Mouse (Mus musculus) urinary bladder, adult 18-20 months (tissue): Measurements from ENCODE around the gene Mier1.
A peak's percentile ranks its signal among the peaks of the same experiment; 100 is the strongest.

Source experiments
- DNase-seq, 2 experiments: peaks; one replicate each; pipeline ENCODE4 v3.0.0; 2022; ENCODE audit warnings: low spot score in 2 of 2, mixed read lengths in 2 of 2

Mier1 gene

DNA sequence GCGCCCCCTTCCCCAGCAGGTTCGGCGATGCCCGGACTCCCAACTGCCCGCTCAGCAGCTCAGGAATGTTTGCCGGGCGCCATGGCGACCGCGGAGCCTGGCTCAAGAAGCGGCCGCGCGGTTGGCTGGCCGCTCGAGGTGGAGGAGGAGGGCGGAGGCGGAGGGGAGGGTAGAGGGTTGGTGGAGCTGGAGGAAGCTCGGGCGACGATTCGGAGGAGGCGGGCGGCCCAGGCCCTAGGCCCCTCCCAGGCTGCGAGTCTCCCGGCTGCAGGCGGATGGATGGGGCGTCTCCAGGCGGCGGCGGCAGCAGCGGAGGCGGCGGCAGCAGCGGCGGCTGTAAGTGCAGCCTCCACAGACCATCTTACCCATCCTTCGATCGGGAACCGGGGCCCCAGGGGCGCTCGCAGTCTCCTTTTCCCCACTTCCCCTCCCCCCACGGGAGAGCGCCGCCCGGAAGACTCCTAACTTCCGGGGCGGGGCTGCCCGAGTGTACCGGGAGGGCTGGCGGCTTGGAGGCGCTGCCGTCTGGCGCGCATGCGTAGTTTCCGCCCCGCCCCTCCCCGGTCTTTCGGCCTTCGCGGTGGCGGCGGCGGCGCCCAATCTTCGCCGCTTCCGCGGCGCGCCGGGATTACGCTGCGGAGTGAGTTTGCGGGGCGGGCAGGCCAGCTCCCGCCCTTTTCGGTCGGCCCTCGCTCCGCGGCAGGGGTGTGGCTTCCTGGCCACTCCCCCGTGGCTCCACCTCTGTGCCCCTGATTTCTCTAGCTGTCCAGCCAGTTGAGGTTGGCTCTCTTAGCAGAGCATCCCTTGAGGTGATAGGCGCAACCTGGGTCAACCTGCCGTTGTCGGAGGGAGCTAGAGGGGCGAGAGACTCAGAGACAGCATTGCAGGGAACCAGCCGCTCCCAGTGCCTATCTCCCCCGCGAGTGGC, at the start of gene Mier1, which contains the start of gene Wdr78:
TSS of gene Mier1 (plus strand) at position 207 of the 928 bp plus-strand sequence.
TSS of gene Wdr78 (minus strand) at position 372 of the 928 bp plus-strand sequence.
- DNase-seq: peak; percentile 93 to 94

DNA sequence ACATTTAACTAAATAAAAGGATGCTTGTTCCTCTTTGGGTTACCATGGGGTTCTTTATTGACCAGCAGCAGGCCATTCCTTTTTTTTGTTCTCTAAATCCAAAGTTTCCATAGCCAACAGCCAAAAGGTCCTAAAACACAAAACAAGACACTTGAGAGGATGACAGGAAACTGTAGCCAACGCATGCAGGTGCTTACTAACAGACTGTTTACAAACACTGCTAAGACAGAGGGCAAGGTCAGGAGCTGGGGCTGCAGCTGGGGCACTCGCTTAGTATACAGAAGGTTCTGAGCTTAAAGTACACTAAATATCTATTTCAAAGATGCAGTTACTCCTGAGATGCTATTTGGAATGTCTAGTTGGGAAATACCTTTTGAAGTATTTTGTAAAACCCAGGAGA, 49.8 kb upstream of the Mier1 start:
- DNase-seq: no peak

DNA sequence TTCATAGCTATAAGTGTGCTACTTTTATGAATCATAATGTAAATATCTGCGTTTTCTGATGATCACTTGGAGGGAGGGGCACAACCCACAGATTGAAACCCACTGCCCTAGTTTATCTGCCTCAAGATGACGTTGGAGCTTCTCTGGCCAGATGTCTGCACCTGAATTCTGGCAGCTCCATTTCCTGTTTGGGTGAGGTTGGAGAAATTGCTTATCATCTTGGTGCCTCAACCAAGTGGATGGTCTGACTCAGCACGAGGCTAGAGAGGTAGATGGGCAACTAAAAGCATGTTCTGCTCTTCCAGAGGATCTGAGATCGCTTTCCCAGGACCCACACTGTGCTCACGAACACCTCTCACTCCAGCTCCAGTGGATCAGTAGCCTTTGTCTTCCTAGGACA, 49.2 kb upstream of the Mier1 start:
- no peak for DNase-seq

DNA sequence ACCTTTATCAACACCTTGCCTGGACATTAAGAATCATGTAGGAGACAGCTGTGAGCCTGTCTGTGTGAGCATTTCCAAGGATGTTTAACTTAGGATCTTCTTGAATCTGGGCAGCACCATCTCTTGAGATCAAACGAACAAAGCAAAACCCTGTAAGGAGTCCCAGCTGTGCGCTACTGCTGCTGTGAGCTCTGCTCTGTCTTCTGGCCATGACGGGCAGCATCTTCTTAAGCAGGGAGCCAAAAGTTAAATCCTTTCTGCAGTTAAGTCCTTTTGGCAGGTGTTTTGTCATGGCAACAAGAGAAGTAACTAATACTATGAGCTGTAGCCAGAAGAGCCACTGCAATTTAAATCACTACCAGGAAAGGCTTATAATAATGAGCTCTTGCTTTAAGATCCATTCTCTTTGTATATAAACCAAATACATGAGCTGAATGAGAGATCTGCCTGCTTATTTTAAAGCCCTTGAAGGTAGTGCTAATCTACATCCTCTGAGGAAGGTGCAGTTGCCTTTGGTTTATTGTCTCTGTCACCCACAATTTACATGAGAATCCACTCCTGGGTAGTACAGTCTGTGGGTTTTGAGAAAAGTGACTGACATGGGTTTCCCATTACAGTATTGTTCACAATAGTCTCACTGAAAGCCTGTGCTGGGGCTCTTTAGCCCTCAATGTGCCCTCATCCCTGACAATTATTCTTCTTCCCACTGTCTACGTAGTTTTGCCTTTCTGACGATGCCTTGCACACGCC, 46.1 kb upstream of the Mier1 start:
- DNase-seq: no peak

DNA sequence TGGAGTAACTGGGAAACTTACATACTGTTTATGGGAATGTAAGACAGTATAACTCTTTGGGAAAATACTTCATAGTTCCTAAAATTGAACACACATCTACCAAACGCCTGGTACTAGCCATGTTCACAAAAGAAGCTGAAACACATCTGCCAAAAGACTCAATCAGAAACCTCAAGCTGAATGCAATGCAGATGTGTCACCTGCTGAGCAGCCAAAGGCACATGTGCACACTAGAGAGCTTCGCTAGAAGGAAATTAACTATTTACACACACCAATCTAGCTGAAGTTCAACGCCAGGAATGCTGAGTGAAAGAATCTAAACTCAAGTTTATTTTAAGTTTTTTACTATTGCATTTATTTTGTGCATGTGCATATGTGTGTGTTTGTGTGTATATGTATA, 43.6 kb upstream of the Mier1 start:
- DNase-seq: no peak

DNA sequence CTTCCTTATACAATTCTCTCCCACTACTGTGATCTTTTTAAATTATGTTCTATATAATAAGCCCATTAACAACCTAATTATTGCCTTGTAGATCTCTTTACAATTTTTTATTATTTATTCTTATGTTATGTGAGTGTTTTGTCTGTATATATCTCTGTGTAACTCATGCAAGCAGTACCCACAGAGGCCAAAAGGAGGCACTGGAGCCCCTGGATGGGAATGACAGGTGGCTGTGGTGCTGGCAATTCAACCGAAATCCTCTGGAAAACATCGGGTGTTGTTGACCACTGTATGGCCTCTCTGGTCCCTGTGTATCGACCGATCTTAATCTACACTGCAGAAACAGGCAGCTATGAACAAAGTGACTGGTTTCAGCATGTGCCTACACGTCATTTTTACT, 29.0 kb upstream of the Mier1 start:
- no peak for DNase-seq

DNA sequence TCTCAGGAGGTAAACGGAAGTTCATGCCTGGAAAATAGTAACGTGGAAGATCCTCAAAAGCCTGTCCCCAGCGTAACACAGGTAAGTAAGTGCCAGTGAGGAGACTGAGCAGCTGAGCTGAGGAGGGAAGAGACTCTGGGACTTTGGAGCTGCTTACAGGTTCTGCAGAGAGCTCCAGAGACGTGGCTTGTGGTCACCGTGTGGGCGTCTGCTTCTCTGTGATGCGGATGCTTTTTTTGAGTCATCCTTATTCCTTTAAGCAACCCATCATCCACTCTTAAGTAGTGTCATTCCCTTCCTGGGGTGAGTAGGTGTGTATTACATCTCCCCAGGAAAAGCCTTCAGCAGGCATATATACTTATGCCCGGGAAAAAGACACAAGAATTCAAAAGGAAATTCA, 18.3 kb upstream of the Mier1 start:
- no peak for DNase-seq

DNA sequence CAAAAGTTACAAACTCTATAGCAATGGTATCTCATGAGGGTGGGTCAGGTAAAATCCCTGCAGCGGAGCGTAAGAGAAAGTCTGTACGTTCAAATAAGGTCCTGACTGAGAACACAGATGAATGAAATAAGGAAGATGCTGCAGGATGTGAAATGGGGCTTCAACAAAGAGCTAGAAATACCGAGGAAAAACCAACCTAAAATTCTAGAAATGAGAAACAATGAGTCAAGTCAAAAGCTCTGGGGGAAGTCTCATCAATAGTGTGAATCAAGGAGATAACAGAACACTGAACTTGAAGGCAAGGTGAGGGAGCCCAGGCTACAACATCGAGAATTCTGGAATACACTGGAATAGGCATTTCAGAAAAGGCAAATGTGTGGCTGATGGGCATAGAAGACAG, 15.7 kb upstream of the Mier1 start:
- no peak for DNase-seq

DNA sequence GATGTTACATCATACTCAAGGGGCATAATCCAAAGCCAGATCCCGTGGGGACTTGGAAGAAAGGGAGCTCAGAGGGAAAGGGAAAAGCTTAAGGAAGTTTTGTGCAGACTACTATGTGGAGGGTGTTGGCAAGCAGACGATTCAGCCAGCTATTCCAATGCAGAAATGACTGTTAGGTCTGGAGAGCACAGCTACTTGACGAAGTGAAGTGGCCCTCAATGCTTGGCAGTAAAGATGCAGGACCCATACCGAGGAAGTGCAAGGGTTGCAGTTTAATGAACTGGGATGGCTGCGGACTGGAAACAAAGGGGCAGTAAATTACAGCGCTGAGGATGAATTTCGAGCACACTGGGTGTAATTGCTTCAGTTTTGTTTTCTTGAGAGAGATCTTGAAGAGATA, 1.5 kb upstream of the Mier1 start:
- DNase-seq: no peak

DNA sequence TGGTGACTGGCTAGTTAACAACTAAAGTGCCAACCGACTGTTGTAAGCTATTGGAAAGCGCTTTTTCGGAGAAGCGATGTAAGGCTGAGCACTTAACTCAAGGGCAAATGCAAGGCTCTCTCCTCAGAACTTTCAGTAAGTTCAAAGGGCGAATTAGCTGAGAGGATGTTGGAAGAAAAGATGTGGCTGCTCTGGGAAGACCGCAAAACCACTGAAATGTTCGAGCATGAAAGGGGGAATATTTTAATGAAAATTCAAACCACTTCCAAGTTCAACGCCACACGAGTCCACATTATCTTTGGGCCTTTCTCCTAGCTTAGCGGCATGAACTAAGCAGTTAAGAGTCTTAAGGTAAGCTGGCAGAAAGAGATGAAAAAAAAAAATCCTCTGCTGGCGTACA, 788 bp upstream of the Mier1 start:
- DNase-seq: no peak

DNA sequence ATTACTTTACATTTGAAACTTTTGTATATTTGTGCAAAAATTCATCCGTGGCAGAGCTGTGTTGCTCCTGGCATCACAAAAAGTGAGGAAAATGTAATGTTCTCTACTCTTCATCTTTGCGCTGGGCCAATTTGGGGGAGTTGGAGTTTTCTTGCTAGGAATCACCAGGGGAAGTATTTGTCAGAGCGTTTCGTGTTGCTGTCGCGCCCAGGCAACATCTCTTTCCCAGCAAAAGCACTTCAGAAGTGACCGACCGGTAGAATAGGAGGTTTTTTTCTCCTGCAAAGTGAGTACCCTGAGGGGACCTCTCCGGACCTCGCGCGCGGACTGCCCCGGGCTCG, 4.7 kb downstream of the Mier1 start:
- DNase-seq: no peak

DNA sequence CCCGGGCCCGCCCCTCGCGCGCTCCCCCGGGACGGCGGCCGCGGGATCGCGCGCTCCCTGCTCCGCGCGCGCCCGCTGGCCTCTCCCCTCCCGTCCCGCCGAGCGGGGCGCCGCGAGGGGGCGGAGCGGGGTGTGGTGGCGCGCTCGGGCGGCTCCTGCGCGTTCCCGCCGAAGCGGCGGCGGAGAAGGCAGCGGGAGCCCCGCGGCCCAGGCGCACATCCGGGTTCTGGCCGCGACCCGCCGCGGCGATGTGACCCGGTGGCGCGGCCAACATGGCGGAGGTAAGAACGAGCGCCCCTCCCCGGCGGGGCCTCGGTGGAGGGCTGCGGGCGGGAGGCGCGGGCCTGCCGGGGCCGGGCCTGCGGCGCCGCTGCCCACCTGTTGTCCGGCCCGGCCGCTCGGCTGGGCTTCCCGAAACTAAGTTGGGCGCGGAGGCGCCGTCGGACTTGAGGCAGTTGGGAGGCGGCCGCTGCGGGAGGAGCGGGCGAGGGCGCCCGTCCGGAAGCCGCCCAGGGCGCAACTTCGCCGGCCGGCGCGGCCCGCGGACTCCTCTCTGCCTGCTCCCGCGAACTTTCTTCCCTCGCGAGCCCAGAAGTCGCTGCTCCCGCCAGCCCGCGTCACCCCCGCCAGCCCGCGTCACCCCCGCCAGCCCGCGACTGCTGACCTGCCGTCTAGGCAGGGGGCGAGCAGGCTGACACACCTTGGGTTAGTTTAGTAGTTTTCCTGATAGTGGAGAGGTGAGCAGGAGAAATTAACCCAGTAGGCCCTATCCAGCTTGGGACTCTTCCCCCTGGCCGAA, 5.2 kb downstream of the Mier1 start:
- peak; percentile 65 to 77 for DNase-seq

DNA sequence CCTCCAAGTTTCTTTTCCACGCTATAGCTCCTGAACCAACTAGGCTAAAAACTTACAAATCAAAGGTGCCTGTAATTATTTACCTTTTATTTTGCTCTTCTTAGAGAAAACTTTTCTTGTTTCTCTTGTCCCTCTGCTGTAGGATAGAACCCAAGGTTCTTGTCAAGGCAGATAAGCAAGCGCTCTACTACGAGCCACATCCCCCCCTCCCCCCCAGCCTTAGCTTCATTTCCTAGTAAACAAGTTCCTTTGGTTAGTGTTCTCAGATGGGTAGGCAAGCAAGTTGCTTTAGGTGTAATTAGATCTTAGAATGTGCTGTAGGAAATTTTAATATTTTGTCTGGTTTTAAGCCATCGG, 5.8 kb downstream of the Mier1 start:
- DNase-seq: no peak

DNA sequence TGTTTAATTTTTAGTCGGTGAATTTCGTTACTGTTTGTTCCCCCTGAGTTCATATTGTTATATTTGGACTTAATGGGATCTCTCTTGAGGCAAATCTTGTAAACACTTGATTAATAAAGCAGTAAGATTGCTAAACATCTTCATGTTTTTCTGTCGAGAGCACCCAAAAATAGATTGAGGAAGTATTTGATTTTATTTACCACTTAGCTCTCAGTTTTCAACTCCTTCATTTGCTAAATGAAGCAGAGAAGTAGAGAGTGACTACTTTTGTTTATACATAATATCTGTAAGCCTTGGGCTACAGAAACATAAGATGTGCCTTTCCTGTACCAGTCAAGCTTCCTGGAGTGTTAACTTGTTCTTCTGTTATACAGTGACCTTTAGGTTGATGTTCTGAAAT, 6.2 kb downstream of the Mier1 start:
- no peak for DNase-seq

DNA sequence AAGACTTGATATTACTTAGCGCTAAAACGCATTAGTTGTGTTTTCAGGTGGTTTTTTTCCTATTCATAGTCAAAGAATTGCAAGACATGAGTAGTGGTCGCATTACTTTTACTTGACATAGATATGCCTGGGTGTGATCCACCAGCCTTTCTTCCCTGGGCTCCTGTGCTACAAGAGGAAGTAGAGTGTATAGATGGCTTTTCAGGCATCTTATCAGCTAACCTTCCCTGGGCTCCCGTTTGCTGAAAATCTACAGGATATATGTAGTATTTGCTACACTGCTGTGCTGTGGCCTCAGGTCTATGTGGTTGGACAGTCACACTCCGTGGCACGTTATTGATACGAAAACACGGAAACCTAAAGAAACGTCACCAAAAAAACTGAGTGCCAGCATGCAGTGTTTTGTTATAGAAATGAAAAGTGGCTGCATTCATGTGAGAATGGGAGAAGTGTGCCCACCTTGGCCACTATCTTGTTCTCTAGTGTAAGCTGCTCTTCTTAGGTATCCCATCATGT, 6.7 kb downstream of the Mier1 start:
- DNase-seq: no peak

DNA sequence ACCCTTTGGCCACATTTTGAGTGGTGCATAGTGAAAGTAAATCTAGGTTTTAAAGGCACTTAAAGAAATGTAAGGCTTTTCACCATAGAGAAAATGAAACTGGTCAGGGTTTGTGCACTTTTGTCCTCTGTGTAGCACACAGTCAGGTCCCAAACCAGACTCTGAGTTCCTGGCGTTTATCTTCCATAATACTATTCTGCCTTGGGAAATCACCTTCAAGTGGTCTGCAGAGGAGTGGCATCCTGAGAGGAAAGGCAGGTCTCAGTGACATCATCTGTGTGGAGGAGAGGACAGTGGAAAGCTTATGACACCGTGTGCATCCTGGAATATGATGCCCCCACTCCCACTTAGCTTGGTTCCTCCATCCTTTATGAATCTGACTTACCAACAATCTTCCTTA, 8.9 kb downstream of the Mier1 start:
- no peak for DNase-seq

DNA sequence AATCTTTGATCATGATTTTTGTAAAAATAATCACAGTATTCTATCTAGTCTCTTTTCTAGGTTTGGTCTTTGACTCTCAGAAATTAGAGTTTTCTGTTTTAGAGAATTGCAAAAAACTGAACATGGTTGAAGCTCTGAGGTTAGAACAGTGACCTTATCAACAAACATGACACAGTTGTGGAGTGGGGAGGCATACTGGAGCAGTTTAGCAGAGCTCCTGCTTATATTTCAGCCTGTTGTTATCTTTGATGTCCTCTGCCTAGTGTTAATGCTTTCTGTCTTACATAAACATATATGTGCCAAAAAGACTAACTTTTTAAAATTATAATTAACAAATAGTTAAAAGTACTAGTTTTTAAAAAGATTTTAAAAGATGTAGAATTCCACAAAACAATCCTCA, 9.4 kb downstream of the Mier1 start:
- no peak for DNase-seq

DNA sequence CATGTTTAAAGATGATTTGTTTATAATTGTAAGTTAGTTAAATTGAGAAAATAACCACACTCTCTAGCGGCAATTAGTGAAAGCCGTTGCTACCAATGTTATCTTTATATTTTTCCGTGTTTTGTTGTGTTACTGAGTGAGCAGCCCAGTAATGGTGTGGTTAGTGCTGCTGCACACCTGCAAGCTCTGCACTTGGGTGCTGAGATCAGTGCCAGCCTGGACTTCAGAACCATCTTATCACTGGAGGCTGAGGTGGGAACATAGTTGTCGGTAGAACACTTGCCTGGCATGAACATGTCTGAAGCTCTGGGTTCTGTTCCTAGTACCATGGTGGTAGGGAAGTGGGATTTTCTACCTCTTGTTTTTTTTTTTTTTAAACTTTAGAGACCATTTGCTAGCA, 12.3 kb downstream of the Mier1 start:
- no peak for DNase-seq

DNA sequence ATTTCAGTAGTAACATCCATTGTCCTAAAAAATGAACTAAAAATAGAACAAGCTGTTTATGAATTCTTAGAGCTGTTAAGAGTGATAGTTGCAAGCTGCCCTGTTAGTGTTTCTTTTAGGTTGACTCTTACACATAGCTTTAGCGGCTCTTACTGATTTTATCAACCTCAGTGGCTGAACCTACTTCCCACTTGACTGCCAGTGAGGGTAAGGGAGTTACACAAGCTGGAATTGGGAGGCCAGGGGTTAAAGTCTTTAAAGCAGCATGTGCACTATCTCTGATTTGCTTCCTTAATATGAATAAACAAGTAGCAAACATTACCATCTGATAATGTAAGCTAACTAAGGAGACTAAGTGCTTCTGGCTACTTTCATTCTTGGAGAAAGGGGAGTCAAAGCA, 22.8 kb downstream of the Mier1 start:
- no peak for DNase-seq

DNA sequence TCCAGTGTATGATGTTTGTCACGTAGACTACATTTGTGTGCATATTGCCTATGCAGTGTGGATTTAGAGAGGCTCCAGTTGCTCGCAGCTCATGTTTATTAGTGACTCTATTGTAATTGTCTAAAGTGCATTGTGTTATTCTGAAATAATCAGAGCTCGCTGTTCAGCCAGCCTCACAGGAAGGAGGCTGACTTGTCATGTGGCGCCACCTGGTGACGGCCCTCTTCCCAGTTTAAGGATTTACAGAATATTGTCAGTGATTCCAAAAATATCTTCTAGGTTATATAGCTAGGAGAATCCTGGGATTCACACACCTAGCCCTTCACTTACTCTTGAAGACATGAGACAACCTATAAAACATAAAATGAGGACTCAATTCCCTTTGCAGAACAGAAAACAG, 32.1 kb downstream of the Mier1 start:
- peak; percentile 36 to 69 for DNase-seq

DNA sequence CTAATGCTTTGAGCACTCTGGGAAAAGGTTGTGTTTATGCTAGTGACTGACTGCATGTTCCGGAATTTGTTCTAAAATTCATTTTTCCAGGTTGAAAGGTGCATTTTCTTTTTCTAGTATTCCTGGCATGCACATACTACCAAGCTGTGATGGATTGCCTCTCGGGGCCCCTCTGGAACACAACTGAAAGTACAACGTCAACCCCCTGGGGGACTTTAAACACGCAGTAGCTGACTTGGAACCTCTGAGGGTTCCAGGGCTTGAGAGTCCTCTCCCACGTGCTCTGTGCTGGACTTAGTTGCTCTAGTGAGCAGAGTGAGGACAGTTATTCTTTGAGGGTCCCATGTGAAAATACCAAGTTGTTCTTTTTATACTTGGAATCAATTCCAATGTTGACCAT, 37.8 kb downstream of the Mier1 start:
- DNase-seq: no peak

DNA sequence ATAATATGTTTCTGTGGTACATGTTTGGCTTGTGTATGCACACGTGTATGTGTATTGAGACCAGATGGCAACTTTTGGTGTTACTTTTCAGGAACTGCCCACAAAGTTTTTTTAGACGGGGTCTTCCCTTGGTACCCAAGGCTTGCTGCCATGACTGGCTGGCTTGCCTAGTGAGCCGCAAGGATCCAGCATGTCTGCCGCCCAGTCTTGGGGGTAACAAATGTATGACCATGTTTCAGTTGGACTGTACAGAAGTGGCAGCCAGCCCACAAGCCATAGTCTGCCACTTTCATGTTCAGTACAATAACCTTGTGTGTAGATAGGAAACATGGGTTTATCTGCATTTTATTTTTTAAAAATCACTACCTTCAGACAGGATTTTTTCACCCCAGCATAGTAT, 44.6 kb downstream of the Mier1 start:
- no peak for DNase-seq
